Mouse (Mus musculus) thymus, adult 2 months (tissue): ENCODE data around the gene Clcn3.

Source experiments
- CTCF ChIP-seq: fragments of 200-500 bp; IDR thresholded peaks from 2 replicates; pipeline ENCODE4 v1.5.1; 2012; ENCODE audit warnings: mild to moderate bottlenecking, control low read depth, low read length, moderate library complexity, borderline replicate concordance; ENCODE audit not compliant: control insufficient read depth, poor library complexity, insufficient read depth; ENCODE audit errors: extremely low read depth
- POLR2A ChIP-seq: fragments of 200-500 bp; IDR thresholded peaks from 2 replicates; pipeline ENCODE4 v1.6.1; 2012; ENCODE audit warnings: mild to moderate bottlenecking, low read length, control low read depth, moderate library complexity; ENCODE audit not compliant: control insufficient read depth, poor library complexity, insufficient read depth; ENCODE audit errors: extremely low read depth

GRCm38 (mm10) chr8:60912554-60912953 is 70.5 kb downstream of the Clcn3 start:
- TF ChIP-seq CTCF (no peak), POLR2A (no peak)
